Mouse (Mus musculus) testis, adult 2 months (tissue): ENCODE data around the gene Rps27a.

Source experiments
- CTCF ChIP-seq: fragments of 200-500 bp; IDR thresholded peaks from 2 replicates; pipeline ENCODE4 v1.5.1; 2012; ENCODE audit warnings: low read depth, mild to moderate bottlenecking, inconsistent platforms, low read length, moderate library complexity; ENCODE audit not compliant: control insufficient read depth, insufficient read depth, insufficient replicate concordance
- POLR2A ChIP-seq: fragments of 200-500 bp; IDR thresholded peaks from 2 replicates; pipeline ENCODE4 v1.6.1; 2012; ENCODE audit warnings: low read depth, mild to moderate bottlenecking, inconsistent platforms, low read length, moderate library complexity; ENCODE audit not compliant: control insufficient read depth

DNA sequence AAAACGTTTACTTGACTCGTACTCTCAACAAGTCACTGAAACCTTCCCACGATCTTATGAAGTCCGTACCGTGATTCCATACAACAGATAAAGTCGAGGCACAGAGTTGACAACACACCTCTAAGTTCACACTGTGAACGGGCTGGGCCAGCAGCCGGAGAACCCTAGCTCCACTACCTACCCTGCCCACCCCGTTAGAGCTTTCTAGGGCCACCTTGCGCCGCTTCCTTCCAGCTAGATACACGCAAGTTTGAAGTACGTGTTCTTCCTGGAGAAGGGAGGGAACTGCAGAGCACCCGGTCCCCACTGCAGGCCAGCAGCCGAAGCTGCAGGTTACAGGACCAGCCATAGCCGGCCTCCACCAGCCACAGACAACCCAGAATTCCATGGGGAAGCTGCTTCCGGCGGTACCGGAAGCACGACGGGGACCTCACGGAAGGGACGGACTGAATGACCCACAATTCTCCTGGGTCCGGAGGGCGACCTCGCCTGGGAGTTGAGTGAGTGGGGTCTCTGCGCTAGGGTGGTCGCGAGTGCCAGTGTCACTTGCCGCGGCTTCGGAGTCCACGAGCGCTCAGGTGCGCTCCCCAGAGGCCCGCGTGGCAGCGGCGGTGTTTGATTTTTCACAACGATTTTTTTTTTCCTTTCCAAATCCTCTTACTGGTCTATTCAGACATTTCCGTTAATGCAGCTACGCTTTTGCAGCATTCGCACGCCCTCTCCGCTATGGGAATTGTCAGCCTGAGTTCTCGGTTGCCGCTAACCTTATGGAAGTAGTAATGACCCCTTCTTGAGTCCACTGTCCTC is 21.7 kb downstream of the Rps27a start, which contains the start of gene Mtif2:
- no peak for TF ChIP-seq CTCF
- peak; percentile 94 for TF ChIP-seq POLR2A
